Mouse (Mus musculus): ENCODE data around the gene Vmn1r64. TPM values are rescaled to one million over a fixed set of nuclear protein-coding genes. Genes with fewer than 3 reads are reported as not detected.
"Not testable (repeated sequence)": the region's sequence is repeated elsewhere in the genome, so short reads cannot be mapped to it uniquely, and the experiment has no call there.

Vmn1r64 gene
- polyA plus RNA-seq (2014; fragmentation: Nextera tagmentation; extraction: Ambion mirVana) = not detected in 2 replicates

GRCm38 (mm10) chr7:5884442-5884841 is at the start of gene Vmn1r64:
TSS of gene Vmn1r64 (minus strand) at chr7:5884542.
- Histone ChIP-seq H3K36me3 (replicated peaks; ENCODE audit: control insufficient read depth, insufficient read depth) (no peaks in the 10 kb centered on the region), H3K4me3 (replicated peaks; ENCODE audit: low read length) (no peak within 1 kb of the TSS), H3K4me1 (replicated peaks; ENCODE audit: control insufficient read depth, insufficient read depth, low read length) (no peaks in the 10 kb centered on the region), H3K27ac (no peak within 1 kb of the TSS), H3K9me3 (ENCODE audit: control insufficient read depth, low read length) (peaks cover 48% of the 10 kb centered on the region), H3K27me3 (ENCODE audit: control insufficient read depth, insufficient read depth, low read length) (no peaks in the 10 kb centered on the region), H3K4me2 (replicated peaks) (no peak within 1 kb of the TSS), H3K9ac (no peak within 1 kb of the TSS)
- DNase-seq (ENCODE audit: low spot score) (no peak), ATAC-seq (ENCODE audit: low FRiP score) (no peak)

- DNase-seq (ENCODE audit: low spot score) = no peak
- 79% methylated on average over 4 of the region's 4 CpGs for WGBS
- H3K9ac ChIP-seq = no peak overlapping the region
These were observed 14.9 kb upstream of the Vmn1r64 start for GRCm38 (mm10) chr7:5899238-5899637.

GRCm38 (mm10) chr7:5897245-5897644 is 12.9 kb upstream of the Vmn1r64 start:
- not testable (repeated sequence) for DNase-seq (ENCODE audit: low spot score); H3K4me1 ChIP-seq (replicated peaks; ENCODE audit: control insufficient read depth, insufficient read depth, low read length); H3K27me3 ChIP-seq (ENCODE audit: control insufficient read depth, insufficient read depth, low read length); H3K27ac ChIP-seq; H3K9ac ChIP-seq; H3K4me2 ChIP-seq (replicated peaks); ATAC-seq (ENCODE audit: low FRiP score); H3K4me3 ChIP-seq (replicated peaks; ENCODE audit: low read length); H3K36me3 ChIP-seq (replicated peaks; ENCODE audit: control insufficient read depth, insufficient read depth)
- H3K9me3 ChIP-seq (ENCODE audit: control insufficient read depth, low read length) = peaks cover 36% of the 10 kb centered on the region
- 75% methylated on average over 2 of the region's 2 CpGs for WGBS

More at GRCm38 (mm10) chr7:5899238-5899637, 14.9 kb upstream of the Vmn1r64 start:
- ATAC-seq (ENCODE audit: low FRiP score) = no peak
- H3K4me2 ChIP-seq (replicated peaks) = no peak overlapping the region
- H3K4me3 ChIP-seq (replicated peaks; ENCODE audit: low read length) = no peak overlapping the region
- H3K27me3 ChIP-seq (ENCODE audit: control insufficient read depth, insufficient read depth, low read length) = no peaks in the 10 kb centered on the region
- H3K4me1 ChIP-seq (replicated peaks; ENCODE audit: control insufficient read depth, insufficient read depth, low read length) = no peaks in the 10 kb centered on the region
- H3K27ac ChIP-seq = no peak overlapping the region
- peaks cover 43% of the 10 kb centered on the region for H3K9me3 ChIP-seq (ENCODE audit: control insufficient read depth, low read length)
- H3K36me3 ChIP-seq (replicated peaks; ENCODE audit: control insufficient read depth, insufficient read depth) = no peaks in the 10 kb centered on the region

Other genes starting within 250 kb of the Vmn1r64 start
- gene Vmn1r62, start 210.9 kb downstream of the Vmn1r64 start, polyA plus RNA-seq (2014; fragmentation: Nextera tagmentation; extraction: Ambion mirVana) = not detected in 2 replicates
- not detected in 2 replicates for gene Vmn1r63, start 79.1 kb downstream of the Vmn1r64 start, polyA plus RNA-seq (2014; fragmentation: Nextera tagmentation; extraction: Ambion mirVana)
- gene Vmn1r65, start 126.5 kb upstream of the Vmn1r64 start, polyA plus RNA-seq (2014; fragmentation: Nextera tagmentation; extraction: Ambion mirVana) = not detected in 2 replicates
- not detected in 2 replicates for gene Nlrp4c, start 160.6 kb upstream of the Vmn1r64 start, polyA plus RNA-seq (2014; fragmentation: Nextera tagmentation; extraction: Ambion mirVana)